Mouse (Mus musculus) small intestine, adult 2 months (tissue): ENCODE results near the gene Dph1.

Experiments
- CTCF ChIP-seq: fragments of 200-500 bp; IDR thresholded peaks from 2 replicates; pipeline ENCODE4 v1.5.1; 2012; ENCODE audit warnings: low read depth, mild to moderate bottlenecking, control low read depth, inconsistent platforms, low read length, moderate library complexity, mixed read lengths; ENCODE audit not compliant: insufficient replicate concordance, insufficient read length; ENCODE audit errors: extremely low read depth
- POLR2A ChIP-seq: fragments of 200-500 bp; IDR thresholded peaks from 2 replicates; pipeline ENCODE4 v1.6.1; 2012; ENCODE audit warnings: low read depth, mild to moderate bottlenecking, control low read depth, inconsistent platforms, low read length, moderate library complexity

DNA sequence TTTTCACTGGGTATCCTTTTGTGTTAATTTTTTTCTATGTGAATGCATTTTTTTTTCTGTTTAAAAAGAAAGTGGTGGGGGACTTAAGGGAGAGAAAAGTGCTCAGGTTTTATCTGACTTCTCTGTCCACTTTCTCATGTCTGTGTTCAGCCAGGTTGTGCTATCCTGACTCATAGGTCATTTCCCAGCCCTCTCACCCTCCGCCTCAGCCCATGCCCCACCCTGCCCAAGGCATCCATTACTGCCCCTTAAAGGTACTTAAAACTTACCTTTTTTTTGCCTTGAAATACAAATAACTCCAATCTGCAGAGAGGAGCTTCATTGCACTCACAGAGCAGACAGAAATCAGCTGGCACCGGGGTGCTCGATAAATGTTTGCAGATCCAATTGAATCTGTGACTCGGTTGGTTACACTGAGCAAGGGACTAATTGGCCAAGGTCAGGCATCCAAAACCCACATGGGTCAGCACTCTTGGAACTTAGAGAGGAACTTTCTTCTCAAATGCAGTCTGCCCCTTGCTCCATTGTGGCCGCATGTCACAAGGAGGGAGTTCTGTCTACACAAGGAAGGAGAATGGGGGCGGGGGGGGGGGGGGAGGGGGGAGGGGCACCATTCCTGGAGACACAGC lies 29.6 kb upstream of the Dph1 start:
- TF ChIP-seq POLR2A: no peak
- TF ChIP-seq CTCF: no peak
